Mouse (Mus musculus) cerebellum, adult 18-20 months (tissue): ENCODE measurements around the gene Slc19a2.

ENCODE experiments used
- DNase-seq, 2 experiments: peaks; one replicate each; pipeline ENCODE4 v3.0.0; 2021

Slc19a2 gene

DNA sequence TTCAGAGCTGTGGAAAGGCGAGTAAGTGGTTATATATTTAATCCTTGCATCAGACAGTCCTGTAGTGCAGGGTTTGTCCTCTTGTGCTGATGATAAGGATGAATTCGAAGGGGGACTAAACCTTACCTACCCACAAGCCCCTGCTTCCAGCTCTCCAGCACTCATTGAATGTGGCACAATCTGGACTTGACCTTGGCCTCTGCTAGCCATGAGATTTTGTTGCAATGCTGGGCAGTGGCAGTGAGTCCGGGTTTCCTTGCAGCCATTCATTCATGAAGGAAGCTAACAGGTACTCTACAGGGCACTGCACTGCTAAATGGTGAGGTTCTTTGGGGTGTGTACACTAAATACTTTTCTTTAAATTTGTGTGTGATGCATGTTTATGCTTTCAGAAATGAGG lies 6.0 kb downstream of the Slc19a2 start:
- no peak for DNase-seq

DNA sequence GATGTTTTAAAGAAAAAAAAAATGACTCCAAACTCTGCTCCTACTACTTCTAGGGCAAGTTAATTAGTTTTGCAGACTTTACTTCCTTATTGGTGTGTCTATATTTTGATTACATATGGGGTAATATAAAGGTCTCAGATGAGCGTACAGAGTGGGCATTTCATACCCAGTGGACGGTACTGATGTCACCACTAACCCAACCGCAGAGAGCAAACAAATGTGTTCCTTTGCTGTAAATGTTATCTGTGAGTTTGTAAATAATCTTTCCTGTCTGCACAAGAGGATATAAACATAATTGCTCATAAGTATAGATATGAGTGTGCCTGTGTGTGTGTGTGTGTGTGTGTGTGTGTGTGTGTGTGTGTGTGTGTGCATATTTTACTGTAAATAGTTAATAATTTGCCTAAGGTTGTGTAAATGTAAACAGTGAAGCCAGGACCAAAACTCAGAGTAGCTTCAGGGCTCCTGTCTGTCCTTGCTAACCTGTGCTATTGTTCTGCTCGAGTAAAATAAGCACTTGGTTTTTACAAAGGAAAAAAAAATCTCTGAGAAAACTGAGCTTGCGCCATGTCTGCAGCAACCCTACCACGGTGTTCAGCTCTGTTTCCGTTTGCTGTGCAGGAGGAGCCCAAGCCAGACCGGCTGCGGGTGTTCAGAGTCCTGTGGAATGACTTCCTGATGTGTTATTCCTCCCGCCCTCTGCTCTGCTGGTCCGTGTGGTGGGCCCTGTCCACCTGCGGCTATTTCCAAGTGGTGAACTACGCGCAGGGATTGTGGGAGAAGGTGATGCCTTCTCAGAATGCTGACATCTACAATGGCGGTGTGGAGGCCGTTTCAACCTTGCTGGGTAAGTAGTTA lies 11.6 kb downstream of the Slc19a2 start:
- no peak for DNase-seq

DNA sequence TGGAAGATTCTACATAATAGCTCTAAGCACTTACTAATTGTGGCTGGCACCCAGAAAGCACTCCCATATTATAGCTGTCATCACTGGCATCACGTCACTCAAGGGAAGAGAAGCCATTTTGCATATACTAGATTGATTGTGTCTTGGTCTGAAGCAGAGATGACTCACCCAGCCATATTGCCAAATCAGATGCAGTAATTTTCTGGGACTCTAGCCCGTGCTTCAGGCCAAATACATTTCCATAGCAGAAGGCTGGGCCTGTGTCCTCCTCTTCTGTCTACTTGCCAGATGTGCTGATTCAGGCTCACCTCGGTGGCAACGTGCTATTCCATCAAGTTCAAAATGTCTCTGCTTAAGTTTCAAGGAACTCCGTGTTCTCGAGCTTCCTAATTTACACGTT lies 12.7 kb downstream of the Slc19a2 start:
- no peak for DNase-seq

DNA sequence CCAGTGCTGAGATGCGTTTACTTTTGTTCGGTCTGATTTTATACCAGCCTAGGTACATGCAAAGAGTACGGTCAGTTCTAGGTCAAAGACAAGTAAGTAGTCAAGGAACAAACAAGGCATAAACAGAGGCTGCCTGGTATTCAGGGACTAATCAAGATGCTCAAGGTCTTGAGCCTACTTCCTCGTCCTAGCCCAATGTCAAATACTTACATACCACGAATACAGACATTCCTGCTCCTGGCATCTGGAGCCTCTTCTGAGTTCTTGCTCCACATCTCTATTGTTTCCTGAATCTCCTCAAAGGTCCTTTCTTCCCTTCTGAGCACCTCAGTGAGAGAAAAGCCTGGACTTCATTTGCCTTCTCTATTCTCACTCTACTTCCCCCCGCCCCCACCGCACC lies 22.1 kb downstream of the Slc19a2 start:
- DNase-seq = no peak

DNA sequence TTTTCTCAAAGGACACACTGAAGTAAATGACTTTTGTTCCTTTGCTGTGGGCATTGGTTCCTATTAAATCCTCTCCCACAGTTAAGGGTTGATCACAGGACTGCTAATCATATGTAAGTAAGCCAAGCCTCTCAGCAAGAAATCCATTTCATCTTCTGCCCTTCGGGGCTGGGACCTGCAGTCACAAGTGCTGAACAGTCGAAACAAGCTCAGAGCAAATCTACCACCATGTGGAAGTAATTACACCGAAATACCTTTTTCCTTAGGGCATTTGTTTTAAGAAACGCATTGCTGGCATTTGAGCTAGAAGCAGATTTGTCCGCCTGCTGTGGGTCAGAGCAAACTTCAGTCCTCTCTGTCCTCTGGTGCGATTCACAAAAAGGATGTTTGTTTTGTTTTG lies 24.8 kb downstream of the Slc19a2 start:
- no peak for DNase-seq

DNA sequence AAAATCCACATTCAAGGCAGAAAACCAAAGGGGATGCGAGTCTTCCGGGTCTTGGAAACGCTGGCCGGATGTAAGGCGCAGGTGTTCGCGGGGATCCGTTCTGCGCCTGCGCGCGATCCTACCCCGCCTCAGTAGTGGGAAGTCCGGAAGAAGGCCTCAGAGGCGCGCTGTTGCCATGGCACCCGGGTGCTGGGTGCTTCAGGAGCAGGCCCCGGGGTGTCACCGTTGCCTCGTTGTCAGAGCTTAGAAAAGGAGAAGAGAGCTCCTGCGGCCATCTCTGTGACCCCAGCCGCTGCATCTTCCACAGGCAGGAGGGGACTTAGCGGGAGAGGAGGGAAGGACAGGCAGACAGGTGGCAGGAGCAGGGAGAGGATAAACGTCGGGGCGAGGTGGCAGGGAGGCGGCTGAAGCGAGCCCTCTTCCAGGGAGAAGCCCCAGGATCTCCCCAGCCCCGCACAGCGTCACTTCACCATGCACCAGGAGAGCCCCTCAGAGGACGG lies 26.7 kb downstream of the Slc19a2 start, which contains the start of gene Ccdc181:
Ccdc181 (plus strand) TSS at position 131 of the 500 bp plus-strand sequence.
- peak; percentile 94 to 96 for DNase-seq

DNA sequence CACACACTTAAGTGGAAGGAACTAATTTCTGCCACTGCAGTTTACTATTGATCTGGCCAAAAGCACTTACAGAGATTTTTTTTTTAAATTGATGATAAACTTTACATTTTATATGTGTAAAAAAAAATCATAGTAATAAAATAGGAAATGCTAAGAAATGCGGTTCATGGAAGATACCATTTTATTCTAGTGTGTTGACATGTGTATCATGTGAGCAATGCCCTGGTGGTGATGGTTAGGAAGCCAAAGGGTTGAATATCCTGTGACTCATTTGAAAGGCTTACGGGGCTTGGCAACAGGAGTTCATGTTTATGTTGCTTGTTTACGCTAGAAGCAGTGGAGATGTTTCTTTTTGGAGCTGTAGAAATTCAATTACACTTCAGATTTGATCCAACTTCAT lies 27.7 kb downstream of the Slc19a2 start:
- DNase-seq = no peak

DNA sequence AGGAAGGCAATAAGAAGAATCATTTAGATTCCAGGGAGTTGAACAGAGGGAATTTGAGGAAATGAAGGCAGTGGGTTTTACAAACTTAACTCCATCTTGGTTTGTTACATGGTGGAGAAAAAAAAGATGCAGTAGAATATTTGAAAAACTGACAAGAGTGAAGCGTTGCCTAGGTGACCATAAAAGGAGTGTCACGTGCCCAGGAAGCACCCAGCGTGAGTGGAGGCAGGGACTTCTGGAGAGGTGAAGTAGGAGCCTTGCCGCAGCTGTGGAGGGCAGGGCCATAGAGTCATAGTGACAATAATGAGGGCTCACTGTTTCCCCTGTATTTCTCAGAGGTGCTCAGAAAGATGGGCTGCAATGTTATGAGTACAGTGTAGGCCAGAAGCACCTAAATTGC lies 30.5 kb downstream of the Slc19a2 start:
- no peak for DNase-seq

DNA sequence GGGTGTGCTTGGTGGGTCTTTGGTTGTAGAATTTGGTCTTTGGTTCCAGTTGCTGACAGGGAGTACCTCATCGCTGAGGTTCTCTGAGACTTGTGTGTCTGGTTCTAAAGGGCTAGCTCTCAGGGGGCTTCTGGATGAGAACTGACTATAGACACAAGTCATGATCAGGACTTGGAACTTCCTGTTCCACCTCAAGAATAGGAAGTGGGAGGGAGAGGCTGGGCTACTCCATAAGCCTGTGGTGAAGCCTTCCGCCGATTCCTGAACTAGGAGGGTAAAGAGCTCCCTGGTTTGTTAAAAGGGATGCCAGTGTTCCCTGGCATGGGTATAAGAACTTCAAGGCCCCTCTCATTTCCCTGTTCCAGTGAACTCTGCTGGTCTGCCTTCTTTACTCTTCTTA lies 35.2 kb downstream of the Slc19a2 start:
- DNase-seq = no peak

DNA sequence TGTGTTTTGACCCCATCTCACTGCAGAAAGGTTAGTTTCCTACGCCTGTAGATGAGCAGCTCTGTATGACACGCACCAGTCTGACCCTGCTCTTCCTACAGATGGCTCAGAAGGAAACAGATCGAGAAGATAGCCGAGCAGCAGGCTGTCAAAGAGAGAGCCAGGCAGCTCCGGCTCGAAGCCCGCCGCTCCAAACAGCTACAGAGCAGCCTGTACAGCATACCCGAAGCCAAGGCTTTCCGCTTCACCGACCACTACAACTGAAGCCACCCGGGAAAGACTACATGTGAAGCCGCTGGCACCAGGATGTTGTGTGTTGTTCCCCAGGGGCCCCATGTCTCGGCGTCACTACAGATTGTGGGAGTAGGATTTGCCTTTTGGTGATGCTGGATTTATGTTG lies 38.6 kb downstream of the Slc19a2 start:
- DNase-seq = peak; percentile 73 to 77

DNA sequence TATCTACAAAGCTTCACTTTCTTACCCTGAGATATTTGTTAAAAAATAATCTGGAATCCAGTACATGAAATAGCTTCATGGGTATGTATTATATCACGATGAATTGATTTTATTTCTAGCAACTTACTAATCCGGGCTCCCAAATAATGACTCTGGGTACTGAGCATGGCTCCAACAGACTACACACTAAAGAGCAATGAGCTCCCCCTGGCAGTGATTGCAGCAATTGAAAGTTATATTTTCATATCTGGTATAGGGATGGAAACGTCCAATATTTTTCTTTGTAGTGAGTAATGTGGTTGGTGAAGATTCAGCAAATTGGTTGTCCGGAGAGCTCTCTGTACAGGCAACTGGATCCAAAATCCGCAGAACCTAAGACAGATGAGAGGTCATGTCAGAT lies 43.2 kb downstream of the Slc19a2 start:
- DNase-seq = no peak

DNA sequence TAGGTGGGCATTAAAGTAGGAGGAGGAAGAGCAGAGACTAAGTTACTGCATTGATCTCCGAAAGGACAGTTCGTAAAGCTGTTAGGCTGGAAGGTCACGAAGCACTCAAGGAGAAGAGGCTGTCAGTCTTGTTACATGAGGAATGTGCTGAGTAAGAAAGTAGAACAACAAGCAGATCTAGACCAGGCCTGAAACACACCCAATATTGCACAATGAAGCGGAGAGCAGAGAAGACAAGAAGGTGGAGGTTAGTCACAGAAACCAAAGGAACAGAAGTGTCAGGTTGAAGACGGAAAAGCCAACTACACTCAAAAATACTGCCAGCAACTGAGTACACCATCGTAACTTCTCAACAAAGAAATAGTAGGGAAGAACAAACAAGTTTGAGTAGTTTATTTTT lies 45.2 kb downstream of the Slc19a2 start:
- DNase-seq = no peak

DNA sequence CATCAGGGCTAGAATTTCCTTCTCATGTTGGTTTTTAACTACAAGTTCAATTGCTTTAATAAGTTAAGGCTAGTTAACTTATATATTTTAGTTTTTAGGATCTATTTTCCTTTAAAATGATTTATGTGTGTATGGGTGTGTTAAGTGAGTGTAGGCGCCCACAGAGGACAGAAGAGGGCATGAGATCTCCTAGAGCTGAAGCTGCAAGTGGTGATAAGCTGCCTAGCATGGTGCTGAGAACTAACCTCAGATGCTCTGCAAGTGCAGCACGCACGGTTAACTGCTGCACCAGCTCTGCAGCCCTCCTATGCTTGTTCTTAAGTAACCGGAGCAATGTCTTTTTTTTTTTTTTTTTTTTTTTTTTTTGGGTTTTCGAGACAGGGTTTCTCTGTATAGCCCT lies 47.6 kb downstream of the Slc19a2 start:
- DNase-seq = no peak

DNA sequence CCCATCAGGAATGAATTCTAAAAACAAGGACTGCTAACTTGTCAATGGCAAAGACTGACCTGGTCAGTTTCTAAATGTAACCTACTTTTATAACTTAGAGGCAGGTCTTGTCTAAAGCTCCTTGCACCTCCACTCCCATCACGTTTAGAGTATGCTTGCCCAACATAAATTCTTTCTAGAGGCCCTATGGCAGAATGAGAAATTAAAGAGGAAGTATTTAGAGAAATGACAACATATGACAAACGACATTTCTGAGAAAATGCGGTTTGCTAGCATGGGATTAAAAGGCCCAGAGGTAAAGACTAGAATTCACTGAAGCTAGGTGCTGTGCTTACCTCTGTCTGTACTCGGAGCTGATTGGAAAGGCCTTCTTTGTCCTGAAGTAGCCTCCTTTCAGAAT lies 53.1 kb downstream of the Slc19a2 start:
- DNase-seq = no peak

DNA sequence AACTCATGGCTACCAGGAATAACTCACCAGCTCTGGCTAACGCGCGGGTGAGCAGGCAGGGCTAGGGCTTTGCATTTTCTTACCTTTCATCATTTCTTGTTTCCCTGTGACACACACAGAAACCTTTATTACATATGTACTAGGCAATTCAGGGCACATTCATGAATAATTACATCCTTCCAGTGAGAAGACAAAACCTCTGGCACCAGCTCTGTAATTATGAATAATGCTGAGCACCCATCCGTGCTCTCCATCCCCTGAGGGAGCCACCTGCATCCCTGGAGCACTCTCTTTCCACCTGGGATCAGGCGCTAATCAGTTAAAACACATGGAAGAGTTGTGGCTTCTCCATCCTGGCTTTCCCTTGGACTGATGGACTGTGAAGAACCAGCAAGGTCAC lies 55.0 kb downstream of the Slc19a2 start, which contains the start of gene Nme7:
Nme7 (plus strand) TSS at position 301 of the 400 bp plus-strand sequence.
- no peak for DNase-seq

DNA sequence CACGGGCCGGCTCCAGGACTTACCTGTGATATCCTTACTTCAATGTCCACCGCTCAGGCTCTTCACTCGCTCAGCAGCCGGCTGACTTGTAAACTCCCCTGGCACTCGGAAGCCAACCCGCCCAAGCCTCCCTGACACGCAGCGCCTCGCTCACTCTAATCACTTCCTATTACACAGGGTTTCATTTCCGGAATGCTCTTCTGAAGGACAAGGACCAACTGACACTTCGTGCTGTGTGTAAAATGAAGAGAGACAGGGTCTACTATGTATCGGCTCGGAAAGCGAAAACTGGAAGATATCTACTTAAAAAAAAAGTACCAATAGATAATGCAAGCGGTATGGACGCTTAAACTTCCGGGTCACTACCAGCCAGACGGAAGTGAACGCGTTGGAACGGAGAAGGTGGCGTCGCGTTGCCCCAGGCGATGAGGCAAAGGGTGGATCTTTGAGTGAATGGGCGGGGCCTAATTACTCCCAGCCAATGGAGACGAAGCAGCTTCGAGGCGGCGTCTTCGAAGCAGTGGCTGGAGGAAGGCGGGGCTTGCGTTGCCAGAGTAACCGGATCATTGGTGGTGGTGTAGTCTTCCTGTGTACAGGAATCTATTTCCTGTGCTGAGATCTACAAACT lies 58.4 kb downstream of the Slc19a2 start, which contains the start of gene Blzf1:
Blzf1 (minus strand) TSS at position 366 of the 628 bp plus-strand sequence.
- peak; percentile 95 to 99 for DNase-seq

DNA sequence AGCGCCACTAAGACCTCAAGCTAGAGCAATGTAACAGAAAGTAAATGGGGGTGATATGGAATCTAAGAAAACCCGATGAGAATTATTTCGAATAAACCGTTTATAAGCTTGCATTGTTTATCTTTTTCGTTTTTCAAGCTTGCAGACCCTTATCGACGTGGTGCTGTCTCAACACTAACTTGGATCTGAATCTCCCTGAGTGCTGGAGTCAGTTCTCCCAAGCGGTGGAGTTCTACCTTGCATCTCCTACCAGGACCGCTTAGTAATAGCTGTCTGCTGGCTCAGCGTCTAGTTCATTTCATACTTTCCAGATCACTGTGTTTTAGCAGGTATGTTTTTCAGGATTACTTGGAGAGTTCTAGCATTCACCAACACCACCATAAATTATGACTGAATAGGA lies 59.1 kb downstream of the Slc19a2 start:
- DNase-seq = no peak

DNA sequence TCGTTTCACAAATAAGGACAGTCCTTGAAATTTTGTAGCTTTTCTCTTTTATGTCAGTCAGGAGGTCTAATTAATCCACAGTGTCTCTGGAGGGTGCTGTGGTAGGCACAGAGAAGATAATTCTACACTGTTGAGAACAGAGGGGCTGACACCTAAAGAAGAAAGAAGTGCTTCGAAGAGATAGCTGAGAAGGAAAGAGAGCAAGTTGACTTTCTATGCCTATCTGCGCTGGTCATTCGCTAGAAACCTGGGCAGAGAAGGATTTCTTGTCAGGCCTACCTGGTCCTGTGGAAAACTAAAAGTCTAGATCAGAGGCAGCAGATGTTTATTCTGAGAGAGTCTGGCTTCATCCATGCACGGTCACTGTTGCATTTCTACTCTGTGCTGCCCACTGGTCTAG lies 65.2 kb downstream of the Slc19a2 start:
- DNase-seq = no peak
